Mouse (Mus musculus) heart, postnatal 25 days (tissue): ENCODE data around the gene Herc2. TPM values are rescaled to one million over a fixed set of nuclear protein-coding genes. Genes with fewer than 3 reads are reported as not detected.
A peak's percentile ranks its signal among the peaks of the same experiment; 100 is the strongest.
"Not testable (repeated sequence)": the region's sequence is repeated elsewhere in the genome, so short reads cannot be mapped to it uniquely, and the experiment has no call there.

ENCODE experiments used
- DNase-seq: peaks from one replicate; pipeline ENCODE4 v3.0.0; 2022; ENCODE audit warnings: low spot score
- intact Hi-C: fragments of 180-260 bp; cut with DNase I; formaldehyde crosslinking; loops from one replicate; pipeline ENCODE4 v1.15.1; 2025
- total RNA-seq, 2 experiments: library from RNA; stranded (reverse); gene quantifications; 2 replicates each; pipeline ENCODE4 v1.2.3; 2021

Gene Herc2
- total RNA-seq = 10 to 100 TPM; 38.7 to 41.4 TPM

DNA sequence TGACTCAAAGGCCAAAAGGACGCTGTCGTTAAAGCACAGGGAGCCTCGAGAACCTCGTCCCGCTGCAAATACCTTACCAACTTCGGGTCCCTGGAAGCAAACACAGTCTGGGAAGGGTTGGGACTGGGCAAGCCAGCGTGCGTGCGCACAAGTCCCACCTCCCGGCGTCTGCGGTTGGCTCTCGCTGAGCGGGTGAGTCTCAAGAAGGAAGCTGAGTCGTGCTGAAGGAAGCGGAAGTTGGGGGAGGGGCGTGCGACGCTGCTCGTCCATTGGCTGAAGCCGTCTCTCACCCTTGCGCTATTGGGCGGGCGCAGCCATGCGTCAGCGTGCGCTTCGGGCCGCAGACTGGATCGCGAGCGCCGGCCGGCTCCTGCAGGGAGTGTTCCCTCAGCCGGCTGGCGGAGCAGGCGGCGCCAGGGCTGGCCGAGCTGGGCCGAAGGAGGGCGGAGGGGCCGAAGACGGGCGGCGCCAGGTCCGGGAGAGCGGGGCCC lies at the start of gene Herc2:
Gene Herc2 (plus strand): TSS at position 366 of the 491 bp plus-strand sequence.
- DNase-seq = peak; percentile 99
- intact Hi-C loops = loop anchor here (5.0 kb wide), 2 partner anchors 88 to 208 kb away; partner anchors contain the start of genes Cyfip1 and Nipa2

DNA sequence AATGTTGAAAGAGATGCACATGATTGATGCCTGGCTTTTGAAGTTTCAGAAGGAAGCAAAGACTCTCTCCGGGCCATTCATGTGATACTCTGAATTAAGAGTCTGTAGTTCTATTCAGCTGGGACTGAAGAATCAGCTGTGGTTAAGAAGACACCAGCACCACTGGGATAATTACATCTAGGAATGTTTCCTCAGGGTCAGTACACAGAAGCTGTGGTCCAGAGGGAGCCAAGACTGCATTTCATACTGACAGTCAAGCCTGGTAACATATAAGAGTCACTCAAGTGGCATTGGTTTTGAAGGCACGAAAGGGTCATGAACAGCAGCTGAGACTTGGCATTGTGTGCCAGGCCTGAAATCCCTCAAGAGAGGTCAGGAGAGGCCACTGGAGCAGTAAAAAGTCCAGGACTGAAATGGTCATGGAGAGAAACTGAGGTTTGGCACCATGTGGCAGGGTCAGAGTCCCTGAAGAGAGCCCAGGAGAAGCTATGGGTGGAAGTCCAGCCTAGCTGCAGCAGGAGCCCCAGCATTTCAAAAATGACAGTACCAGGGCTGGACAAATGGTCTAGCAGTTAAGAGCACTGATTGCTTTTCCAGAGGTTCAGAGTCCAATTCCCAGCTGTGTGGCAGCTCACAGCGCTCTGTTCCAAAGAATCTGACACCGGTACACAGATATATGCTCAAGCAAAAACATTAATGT lies 39.5 kb upstream of the Herc2 start:
- intact Hi-C loops = no loop called here
- DNase-seq = no peak

DNA sequence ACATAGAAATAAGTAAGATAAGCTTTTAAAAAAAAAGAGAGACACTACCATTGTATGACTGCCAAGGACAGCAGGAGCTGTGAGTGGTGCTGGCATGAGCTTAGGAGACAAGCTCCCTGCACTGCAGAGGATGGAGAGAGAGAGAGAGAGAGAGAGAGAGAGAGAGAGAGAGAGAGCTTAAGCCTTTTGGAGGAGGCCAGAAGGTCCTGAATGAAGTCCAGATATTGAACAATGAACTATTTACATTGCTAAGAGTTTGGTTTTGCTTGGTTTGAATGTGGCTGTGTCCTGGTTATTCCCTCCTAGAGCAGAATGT lies 39.0 kb upstream of the Herc2 start:
- DNase-seq = no peak
- intact Hi-C loops = no loop called here

DNA sequence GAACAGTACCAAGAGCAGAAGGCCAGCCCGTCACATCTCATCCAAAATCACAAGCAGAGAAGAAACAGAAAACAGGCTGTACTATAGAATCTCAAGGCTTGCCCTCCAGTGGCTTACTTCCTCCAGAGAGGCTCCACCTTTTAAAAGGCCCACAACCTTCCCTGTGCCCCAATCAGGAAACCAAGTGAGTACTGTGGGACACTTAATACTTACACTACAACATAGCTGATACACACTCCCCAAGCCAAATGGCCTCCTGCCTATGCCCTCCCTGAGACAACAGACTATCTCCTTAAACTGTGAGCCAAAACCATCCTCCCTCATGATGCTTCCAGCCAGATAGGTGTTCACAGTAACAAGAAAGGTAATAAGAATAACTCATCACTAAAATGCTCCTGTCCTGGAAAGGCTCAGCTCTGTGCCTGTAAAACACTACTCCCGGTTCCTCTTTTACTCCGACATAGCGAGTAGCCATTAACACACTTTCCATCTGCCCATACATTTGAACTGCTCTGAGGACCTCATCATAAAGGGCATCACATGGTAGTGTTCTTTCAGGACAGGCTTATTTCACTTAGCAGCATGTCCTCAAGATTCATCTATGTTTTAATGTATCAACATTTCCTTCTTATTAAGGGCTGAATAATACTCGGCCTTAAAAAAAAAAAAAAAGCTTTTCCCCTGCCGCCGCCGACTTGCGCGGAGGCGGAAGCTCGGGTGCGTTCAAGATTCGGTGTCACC lies 36.6 kb upstream of the Herc2 start:
- intact Hi-C loops = no loop called here
- no peak for DNase-seq

DNA sequence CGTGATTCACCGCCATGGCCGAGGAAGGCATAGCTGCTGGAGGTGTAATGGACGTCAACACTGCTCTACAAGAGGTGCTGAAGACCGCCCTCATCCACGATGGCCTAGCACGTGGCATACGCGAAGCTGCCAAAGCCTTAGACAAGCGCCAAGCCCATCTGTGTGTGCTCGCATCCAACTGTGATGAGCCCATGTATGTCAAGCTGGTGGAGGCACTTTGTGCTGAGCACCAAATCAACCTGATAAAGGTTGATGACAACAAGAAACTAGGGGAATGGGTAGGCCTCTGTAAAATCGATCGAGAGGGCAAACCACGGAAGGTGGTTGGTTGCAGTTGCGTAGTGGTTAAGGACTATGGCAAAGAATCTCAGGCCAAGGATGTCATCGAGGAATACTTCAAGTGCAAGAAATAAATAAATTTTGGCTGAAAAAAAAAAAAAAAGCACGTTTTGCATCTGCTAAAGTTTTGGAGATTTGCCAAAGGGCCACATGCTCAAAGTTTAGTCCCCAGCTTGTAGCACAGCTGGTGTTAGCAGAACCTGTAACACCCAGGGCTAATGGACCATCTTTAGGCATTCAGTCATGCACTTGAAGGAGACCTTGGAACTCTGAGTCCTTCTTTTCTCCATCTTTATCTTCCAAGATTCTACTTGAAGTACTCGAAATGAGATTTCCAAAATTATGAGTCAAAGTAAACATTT lies 35.8 kb upstream of the Herc2 start:
- DNase-seq, intact Hi-C loops: not testable (repeated sequence)

DNA sequence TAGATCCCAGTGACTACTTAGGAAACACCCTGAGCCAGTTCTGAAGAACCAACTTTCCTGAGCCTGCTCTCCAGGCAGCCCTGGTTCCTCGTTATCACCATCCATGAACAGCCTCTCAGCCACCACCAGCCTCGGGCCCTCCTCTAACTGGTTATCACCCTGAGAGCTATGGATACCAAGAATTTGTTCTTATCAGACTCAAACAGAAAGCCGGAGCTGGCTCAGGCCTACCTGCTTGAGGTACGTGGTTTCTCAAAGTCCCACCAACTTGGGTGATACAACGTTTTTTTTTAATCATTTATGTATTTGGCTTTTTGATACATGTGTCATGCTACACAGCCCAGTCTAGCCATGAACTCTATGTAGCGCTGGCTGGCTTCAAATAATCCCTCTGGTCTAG lies 34.8 kb upstream of the Herc2 start:
- intact Hi-C loops = no loop called here
- no peak for DNase-seq

DNA sequence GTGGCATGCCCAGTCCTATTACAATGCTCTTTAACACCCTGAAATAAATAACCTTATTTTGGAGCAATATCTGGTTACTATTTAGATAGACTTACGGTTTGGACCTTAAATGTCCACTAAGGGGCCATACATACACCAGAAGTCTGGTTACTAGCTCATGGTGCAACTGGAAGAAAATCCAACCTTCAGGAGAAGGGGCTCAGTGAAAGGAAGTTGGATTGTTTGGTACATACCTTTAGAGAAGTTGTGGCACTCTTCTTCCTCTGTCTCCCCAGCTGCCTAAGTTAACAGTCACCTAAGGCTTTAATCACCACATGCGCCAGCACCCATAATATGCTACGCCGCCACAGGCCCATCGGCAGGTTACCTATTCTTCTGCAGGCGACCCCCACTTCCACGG lies 34.2 kb upstream of the Herc2 start:
- no peak for DNase-seq
- intact Hi-C loops = no loop called here

DNA sequence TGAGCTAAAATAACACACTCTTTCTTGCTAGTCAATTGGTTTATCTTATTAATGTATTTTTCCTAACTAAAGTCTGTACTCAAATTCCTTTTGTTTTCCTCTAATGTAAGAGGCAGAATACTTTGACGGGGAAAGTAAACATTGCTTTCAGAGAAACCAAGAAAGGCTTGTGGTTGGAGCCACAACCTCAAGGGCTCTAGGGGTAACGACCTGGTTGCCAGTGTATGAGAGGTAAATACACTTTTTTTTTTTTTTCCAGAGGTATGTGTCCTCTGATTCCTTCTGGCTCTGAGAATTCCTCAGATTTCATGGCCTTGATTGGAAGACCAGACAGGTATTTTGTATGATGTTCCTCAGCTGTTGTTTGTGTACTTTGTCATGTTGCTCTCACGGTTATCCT lies 32.2 kb upstream of the Herc2 start:
- intact Hi-C loops = loop anchor here (2.0 kb wide), 1 partner anchor 29 kb away; no protein-coding TSS in a partner anchor
- no peak for DNase-seq

DNA sequence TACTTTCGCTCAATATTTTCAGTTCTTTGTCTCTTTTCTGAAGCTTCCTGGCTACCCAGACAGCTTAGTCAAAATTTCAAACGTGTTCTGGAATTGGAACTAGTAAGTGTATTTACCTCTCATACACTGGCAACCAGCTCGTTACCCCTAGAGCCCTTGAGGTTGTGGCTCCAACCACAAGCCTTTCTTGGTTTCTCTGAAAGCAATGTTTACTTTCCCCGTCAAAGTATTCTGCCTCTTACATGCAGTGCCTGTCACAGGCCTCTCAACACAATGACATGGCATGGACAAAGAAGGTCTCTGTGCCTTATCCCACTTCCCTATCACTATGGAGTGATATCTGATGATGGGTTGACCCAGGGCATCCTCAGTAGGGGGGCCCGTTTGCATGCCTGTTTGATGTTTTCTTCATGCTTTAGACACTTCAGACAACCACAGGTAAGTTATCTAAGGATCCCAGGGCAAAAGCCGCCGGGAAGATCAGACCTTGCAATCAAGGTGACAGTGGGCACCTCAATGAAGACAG lies 31.5 kb upstream of the Herc2 start:
- intact Hi-C loops = loop anchor here (2.0 kb wide), 1 partner anchor 28 kb away; no protein-coding TSS in a partner anchor

DNA sequence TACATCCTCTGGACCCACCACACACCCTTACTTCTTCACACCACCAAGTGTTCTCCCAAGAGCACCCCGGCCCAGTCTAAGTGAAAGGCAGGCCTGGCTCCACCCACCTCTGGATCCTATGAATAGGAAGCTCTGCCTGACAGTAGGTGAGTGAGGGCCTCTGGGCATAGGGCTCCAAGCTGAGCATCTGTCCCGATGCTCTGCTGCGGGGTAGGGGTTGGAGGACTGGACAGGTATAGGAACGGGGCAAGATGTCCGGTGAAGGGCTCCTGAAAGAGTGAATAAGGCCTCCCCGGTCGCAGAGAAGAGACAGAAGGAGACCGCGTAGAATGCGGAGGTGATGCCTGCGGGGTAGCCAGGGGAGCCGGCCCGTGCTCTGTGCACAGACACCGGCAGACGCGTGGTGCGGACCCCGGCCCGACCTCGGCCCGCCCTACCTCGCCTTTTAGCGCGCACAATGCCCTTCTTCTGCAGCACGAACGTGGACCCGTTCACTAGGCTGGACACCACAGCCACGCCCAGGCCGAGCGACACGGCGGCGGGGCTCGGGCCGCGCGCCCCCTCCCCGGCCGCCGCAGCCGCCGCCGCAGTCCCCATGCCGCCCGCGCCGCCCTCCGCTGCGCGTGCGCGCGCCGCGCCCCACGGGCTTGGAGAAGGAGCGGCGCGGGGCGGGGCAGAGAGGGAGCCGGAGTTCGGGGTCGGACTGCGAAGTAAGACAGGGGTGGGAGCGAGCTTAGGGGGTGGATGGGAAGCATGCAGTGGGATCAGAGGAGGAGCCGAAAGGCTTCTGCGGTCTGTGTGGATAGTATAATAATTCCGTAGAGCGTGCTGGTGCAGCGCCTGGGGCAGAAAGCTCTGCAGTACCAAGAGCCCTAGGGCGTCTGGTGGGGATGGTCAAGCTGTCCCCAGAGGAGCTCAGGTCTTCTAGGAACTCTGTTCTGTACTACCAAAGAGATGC lies 30.7 kb upstream of the Herc2 start:
- intact Hi-C loops = loop anchor here (2.0 kb wide), 1 partner anchor 28 kb away; no protein-coding TSS in a partner anchor
- DNase-seq = peak; percentile 35

More for the DNA sequence above, 31.5 kb upstream of the Herc2 start:
- no peak for DNase-seq

DNA sequence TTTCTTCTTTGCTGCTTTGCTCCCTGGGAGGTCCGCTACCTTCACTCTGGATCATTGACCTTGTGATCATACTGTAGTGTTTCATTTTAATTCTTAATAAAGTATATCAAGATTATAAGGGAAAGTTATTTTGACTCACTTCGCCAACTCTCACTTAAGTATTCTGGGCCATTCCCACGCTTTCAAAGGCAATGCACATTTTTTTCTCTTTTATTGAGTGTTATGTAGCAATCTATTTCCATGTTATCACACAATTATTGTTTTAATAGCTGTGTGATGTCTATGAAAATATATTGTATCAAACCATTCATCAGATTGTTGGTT lies 30.1 kb upstream of the Herc2 start, which contains the start of gene Nipa1:
Gene Nipa1 (minus strand): TSS at position 25 of the 324 bp plus-strand sequence.
- intact Hi-C loops = loop anchor here (2.0 kb wide), 1 partner anchor 27 kb away; no protein-coding TSS in a partner anchor
- no peak for DNase-seq

DNA sequence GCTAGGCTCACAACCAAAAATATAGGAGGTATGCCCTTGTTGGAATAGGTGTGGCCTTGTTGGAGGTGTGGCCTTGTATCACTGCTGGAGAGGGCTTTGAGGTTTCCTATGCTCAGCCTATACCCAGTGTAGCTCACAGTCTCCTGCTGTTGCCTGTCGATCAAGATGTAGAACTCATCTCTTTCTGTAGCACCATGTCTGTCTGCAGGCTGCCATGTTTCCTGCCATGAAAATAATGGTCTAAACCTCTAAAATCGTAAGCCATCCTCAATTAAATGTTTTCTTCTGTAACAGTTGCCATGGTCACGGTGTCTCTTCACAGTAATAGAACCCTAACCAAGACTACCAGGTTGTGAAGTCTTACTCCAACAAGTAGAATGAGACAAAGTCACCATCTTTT lies 26.4 kb upstream of the Herc2 start:
- intact Hi-C loops = no loop called here
- DNase-seq = no peak

DNA sequence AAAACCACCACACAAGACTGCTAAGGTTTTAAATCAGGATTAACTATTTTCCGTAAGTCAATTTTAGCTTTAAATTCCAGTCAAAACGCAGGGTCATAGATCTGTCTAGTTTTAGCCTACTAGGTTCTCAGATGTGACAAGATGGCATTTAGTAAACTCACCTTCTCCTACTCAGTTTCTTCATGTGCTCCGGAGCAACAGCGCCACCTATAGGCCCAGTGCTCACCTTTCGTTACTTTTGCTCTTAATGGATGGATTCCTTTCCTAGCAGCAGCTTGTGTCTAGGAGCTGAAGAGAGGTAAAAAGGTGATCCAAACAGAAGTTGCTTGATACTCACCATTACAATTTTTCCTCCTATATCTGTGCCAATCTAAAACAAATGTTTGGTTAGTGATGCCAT lies 7.6 kb upstream of the Herc2 start:
- intact Hi-C loops = loop anchor here (1.0 kb wide), 1 partner anchor 56 kb away; no protein-coding TSS in a partner anchor
- DNase-seq = peak; percentile 7

DNA sequence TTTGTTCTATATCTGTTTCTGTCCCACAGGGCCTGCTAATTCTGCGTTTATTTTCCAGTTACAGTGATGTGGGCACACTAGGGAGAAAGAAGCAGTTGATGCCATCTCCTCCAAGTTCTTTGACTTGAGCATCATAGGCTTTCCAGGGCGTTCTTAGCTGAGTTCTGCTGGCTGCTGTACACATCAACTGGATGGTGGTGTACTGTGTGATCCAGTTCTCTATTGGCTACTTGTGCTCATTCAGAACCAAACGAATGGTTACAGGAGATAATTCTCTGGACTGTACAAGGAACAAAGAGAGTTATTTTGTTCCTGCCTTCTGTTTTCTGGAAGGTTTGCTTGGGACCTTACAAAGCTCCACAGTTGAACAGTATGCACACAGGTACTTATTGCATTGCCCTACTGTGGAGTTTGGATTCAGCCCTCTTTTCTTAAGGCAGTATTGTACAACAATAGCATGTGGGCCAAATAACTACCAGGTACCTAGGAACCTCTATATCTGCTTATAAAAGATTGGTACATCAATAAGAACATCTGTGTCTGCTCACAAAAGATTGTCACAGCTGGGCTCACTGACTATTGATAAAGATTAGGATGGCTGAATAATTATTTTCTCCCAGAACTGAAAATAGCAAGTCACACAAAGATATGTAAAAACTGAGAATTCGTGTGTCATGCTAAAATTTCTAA lies 6.3 kb upstream of the Herc2 start:
- intact Hi-C loops = no loop called here

DNA sequence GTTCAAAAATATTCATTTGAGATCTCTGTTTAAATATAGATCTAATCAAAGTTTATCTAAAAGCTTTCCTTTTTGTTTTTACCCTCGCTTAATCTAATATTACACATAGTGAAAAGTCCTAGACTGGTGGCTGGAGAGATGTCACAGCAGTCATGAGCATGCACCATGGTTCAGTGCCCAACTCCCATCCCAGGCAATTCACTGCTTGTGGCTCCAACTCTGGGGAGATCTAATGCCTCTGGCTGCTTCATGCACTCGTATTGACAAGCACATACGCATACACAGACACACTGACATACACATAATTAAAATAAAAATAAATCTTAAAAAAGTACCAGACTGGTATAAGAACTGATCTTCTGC lies 5.7 kb upstream of the Herc2 start:
- intact Hi-C loops = no loop called here
- DNase-seq = no peak

More for the DNA sequence above, 6.3 kb upstream of the Herc2 start:
- no peak for DNase-seq

DNA sequence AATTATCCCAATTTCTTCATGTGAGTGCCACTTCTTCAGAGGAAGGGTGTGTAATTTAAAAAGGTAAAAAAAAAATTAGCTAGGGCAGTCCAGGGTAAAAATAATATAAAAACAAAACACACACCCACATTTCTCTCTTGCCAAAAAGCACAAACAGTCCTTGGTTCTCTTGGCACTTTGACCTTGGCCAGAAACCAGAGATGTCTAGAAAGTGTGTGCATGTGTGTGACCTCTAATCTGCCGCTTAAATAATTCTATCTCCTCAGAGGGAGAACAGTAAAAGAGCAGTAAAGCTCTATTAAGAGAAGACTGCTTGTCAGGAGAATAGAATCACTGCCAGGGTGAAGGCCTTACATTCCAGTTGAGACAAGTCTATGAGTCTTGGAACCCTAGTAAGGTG lies 2.8 kb upstream of the Herc2 start:
- no peak for DNase-seq
- intact Hi-C loops = loop anchor here (2.0 to 5.0 kb wide), 3 partner anchors 28 to 205 kb away; partner anchors contain the start of genes Cyfip1, Nipa1 and Nipa2

DNA sequence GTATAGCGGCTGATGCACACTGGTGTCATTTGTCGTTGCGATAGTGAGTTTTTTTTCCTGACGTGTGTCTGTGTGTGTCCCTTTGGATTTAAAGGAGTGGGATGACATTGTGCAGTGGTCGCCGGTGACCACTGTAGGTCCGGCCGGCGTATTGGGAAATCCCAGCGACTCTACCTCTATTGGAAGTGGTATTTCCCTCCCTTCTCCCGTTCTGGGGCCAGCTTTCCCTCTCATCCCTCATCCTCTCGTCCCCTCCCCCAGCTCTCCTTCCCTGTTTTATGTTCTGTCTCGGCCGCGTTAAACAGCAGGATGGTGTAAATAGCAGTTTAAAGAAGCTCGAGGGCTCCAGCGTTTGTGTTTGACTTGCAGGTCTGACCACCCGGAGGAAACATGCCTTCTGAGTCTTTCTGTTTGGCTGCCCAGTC lies 503 bp downstream of the Herc2 start:
- intact Hi-C loops = no loop called here

DNA sequence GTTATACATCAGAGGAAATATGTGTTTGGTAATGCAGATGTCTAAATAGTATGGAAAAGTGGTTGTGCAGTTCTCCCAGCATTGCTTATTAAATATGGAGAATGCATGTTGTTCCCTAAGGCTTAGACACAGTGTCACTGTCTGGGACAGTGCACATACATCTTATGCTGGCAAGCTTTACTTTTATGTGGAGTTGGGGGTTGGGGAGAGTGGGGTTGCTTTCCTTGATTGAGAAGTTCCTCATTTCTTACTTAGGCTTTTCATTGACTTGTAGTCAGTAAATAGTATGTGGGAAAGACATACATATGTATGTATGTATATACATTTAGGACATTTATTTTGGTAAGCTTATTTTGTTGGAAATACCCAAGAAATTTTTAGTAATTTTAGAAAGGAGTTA lies 3.0 kb downstream of the Herc2 start:
- no peak for DNase-seq
- intact Hi-C loops = no loop called here

More for the DNA sequence above, 503 bp downstream of the Herc2 start:
- DNase-seq = peak; percentile 2

DNA sequence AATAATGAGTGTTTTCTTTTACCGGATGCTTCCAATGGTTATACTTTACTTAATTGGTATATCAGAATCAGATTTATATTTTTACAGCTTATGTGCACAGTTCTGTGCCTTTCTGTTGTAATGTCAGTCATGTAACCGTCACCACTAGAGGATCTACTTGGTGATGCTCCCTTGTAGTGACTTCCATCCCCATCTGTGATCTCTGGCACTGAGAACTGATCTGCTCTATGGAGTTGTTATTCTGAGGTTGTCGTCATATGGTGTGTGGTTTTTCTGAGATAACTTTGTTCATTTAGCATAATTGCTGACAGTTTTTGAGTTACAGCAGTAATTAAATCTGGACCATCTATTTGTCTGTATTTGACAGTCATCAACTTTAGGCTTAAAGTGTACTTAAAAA lies 5.3 kb downstream of the Herc2 start:
- no peak for DNase-seq
- intact Hi-C loops = no loop called here
